Mouse (Mus musculus) cerebellum, postnatal 36 days (tissue): Measurements from ENCODE around the gene Timeless.
"Not testable (repeated sequence)": the region's sequence is repeated elsewhere in the genome, so short reads cannot be mapped to it uniquely, and the experiment has no call there.

Experiments used
- DNase-seq, 2 experiments: peaks; one replicate each; pipeline ENCODE4 v3.0.0; 2021 to 2022; ENCODE audit warnings: mixed read lengths in 2 of 2

Timeless gene

GRCm38 (mm10) chr10:128214112-128214511 is 17.8 kb upstream of the Timeless start:
- not testable (repeated sequence) for DNase-seq

GRCm38 (mm10) chr10:128214981-128215380 is 16.9 kb upstream of the Timeless start:
- no peak for DNase-seq

GRCm38 (mm10) chr10:128218387-128219117 is 13.3 kb upstream of the Timeless start:
- no peak for DNase-seq

GRCm38 (mm10) chr10:128221533-128222286 is 10.2 kb upstream of the Timeless start:
- no peak for DNase-seq

- no peak for DNase-seq
These were observed 6.8 kb upstream of the Timeless start for GRCm38 (mm10) chr10:128225064-128225463.

GRCm38 (mm10) chr10:128225538-128225937 is 6.3 kb upstream of the Timeless start, which contains the start of gene Mip:
Gene Mip (plus strand): TSS chr10:128225838.
- no peak for DNase-seq

GRCm38 (mm10) chr10:128227592-128227991 is 4.3 kb upstream of the Timeless start:
- DNase-seq, result no peak

- no peak for DNase-seq
These were observed 3.9 kb upstream of the Timeless start for GRCm38 (mm10) chr10:128228009-128228408.

GRCm38 (mm10) chr10:128230582-128230981 is 1.3 kb upstream of the Timeless start:
- no peak for DNase-seq

- no peak for DNase-seq
These were observed 719 bp upstream of the Timeless start for GRCm38 (mm10) chr10:128231146-128231545.

GRCm38 (mm10) chr10:128232420-128232985 is 638 bp downstream of the Timeless start:
- peak; percentile 51 to 68 for DNase-seq

GRCm38 (mm10) chr10:128236321-128236720 is 4.5 kb downstream of the Timeless start:
- no peak for DNase-seq

GRCm38 (mm10) chr10:128237807-128238480 is 6.1 kb downstream of the Timeless start:
- DNase-seq, result peak; percentile 19 to 20

GRCm38 (mm10) chr10:128239140-128239539 is 7.3 kb downstream of the Timeless start:
- DNase-seq, result no peak

- DNase-seq, result no peak
These were observed 8.3 kb downstream of the Timeless start for GRCm38 (mm10) chr10:128240131-128240530.

GRCm38 (mm10) chr10:128243252-128243651 is 11.4 kb downstream of the Timeless start:
- no peak for DNase-seq

- DNase-seq, result no peak
These were observed 12.3 kb downstream of the Timeless start for GRCm38 (mm10) chr10:128244121-128244520.

GRCm38 (mm10) chr10:128247020-128247732 is 15.3 kb downstream of the Timeless start:
- no peak for DNase-seq

- no peak for DNase-seq
These were observed 18.7 kb downstream of the Timeless start for GRCm38 (mm10) chr10:128250565-128250964.

GRCm38 (mm10) chr10:128253677-128254255 is 21.9 kb downstream of the Timeless start, which contains the start of gene Apon:
Gene Apon (plus strand): TSS chr10:128254096.
- DNase-seq, result no peak

GRCm38 (mm10) chr10:128255925-128256324 is 24.1 kb downstream of the Timeless start:
- no peak for DNase-seq

- no peak for DNase-seq
These were observed 24.5 kb downstream of the Timeless start for GRCm38 (mm10) chr10:128256328-128256727.
